Mouse (Mus musculus) CH12.LX (cell line): ENCODE measurements at regions not wholly inside any gene's neighbourhood (a gene's known extent, or its start where the extent isn't known, plus 50 kb on each side); places are given as distances from the start of the nearest gene placed in this dataset.

Experiments used
- BHLHE40 ChIP-seq: IDR thresholded peaks from 2 replicates; pipeline ENCODE4 v1.6.1; 2011; ENCODE audit warnings: mild to moderate bottlenecking, low read depth, low read length, improper control_type of control experiment
- CHD2 ChIP-seq: IDR thresholded peaks from 2 replicates; pipeline ENCODE4 v1.6.1; 2011; ENCODE audit warnings: low read length, improper control_type of control experiment
- CTCF ChIP-seq, 2 experiments: IDR thresholded peaks in 1 of 2; conservative IDR thresholded peaks in 1 of 2; 2 replicates each; pipeline ENCODE4 v1.5.1; 2011 to 2012; ENCODE audit warnings: low read depth in 2 of 2, low read length in 2 of 2, improper control_type of control experiment in 1 of 2, inconsistent platforms in 1 of 2, mild to moderate bottlenecking in 1 of 2, moderate library complexity in 1 of 2
- E2F4 ChIP-seq: IDR thresholded peaks from 2 replicates; pipeline ENCODE4 v1.6.1; 2011; ENCODE audit warnings: low read depth, low read length, improper control_type of control experiment; ENCODE audit not compliant: insufficient replicate concordance
- EP300 ChIP-seq: IDR thresholded peaks from 2 replicates; pipeline ENCODE4 v1.6.1; 2011; ENCODE audit warnings: low read length, improper control_type of control experiment
- ETS1 ChIP-seq: conservative IDR thresholded peaks from 2 replicates; pipeline ENCODE4 v1.6.1; 2012; ENCODE audit warnings: low read depth, mild to moderate bottlenecking, inconsistent platforms, low read length, improper control_type of control experiment, moderate library complexity
- NELFE ChIP-seq: IDR thresholded peaks from 2 replicates; pipeline ENCODE4 v1.6.1; 2011; ENCODE audit warnings: low read depth, low read length, improper control_type of control experiment
- POLR2AphosphoS2 ChIP-seq: IDR thresholded peaks from 2 replicates; pipeline ENCODE4 v1.6.1; 2011; ENCODE audit warnings: low read depth, low read length, improper control_type of control experiment
- TCF12 ChIP-seq: IDR thresholded peaks from 2 replicates; pipeline ENCODE4 v1.6.1; 2014; ENCODE audit warnings: low read depth, mild to moderate bottlenecking, inconsistent platforms, low read length, improper control_type of control experiment
- USF1 ChIP-seq: IDR thresholded peaks from 2 replicates; pipeline ENCODE4 v1.6.1; 2014; ENCODE audit warnings: low read depth, mild to moderate bottlenecking, inconsistent platforms, low read length, improper control_type of control experiment

DNA sequence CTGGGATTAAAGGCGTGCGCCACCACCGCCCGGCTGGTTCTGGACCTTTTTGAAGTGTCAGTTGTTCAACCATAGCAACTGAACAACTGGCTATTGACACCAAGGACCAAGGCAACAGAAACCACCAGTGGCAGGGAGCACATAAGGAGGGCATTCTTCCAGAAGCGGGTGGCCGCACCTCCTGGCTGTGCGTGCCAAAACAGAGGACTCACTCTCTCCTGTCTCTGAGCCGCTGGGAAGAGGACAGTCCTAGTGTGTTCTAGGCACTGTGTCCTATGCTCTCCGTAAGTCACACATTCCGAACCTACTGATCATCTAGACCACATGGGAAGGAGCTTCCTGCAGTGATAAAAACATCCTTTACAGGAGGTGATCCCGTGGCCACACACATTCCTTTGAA lies 60.1 kb upstream of the Dlg1 start:
- TF ChIP-seq USF1 (no peak), CHD2 (no peak), CTCF (conservative IDR thresholded peaks at IDR 0.05 in 1 of 2, IDR thresholded peaks at IDR 0.05 in 1 of 2; ENCODE audit: low read depth in 2 of 2, low read length in 2 of 2) (no peak), TCF12 (no peak), EP300 (no peak), E2F4 (no peak), NELFE (no peak), POLR2AphosphoS2 (no peak), ETS1 (no peak), BHLHE40 (no peak)
